Mouse (Mus musculus) erythroblast, embryonic 14.5 days (primary cell): ENCODE data around the gene Pofut1. TPM values are rescaled to one million over a fixed set of nuclear protein-coding genes. Genes with fewer than 3 reads are reported as not detected.

Source experiments
- H3K27me3 ChIP-seq: 2 replicates; pipeline ENCODE4 v1.6.1; 2012; ENCODE audit warnings: inconsistent platforms; ENCODE audit not compliant: control insufficient read depth
- H3K36me3 ChIP-seq: 2 replicates; pipeline ENCODE4 v1.6.1; 2012; ENCODE audit warnings: mild to moderate bottlenecking, inconsistent platforms; ENCODE audit not compliant: control insufficient read depth
- H3K4me1 ChIP-seq: 2 replicates; pipeline ENCODE4 v1.6.1; 2012; ENCODE audit warnings: inconsistent platforms; ENCODE audit not compliant: control insufficient read depth
- H3K4me3 ChIP-seq: replicated peaks from 2 replicates; pipeline ENCODE3; 2012; ENCODE audit warnings: moderate library complexity, mild to moderate bottlenecking, inconsistent platforms
- H3K9me3 ChIP-seq: 2 replicates; pipeline ENCODE4 v1.6.1; 2012; ENCODE audit warnings: low read length, inconsistent platforms, mixed read lengths; ENCODE audit not compliant: control insufficient read depth
- GATA1 ChIP-seq: IDR thresholded peaks from 2 replicates; pipeline ENCODE4 v1.6.1; 2012; ENCODE audit warnings: low read length, inconsistent platforms, mixed read lengths
- TAL1 ChIP-seq: IDR thresholded peaks from 3 replicates; pipeline ENCODE4 v1.6.1; 2012; ENCODE audit warnings: low read length, inconsistent platforms, mixed read lengths
- polyA plus RNA-seq: library from polyadenylated mRNA; stranded (reverse); fragments of >175 nt; gene quantifications from 2 replicates; pipeline ENCODE4 v1.2.3, GENCODE M21; 2012

Gene Pofut1
- polyA plus RNA-seq, 1 experiment: 0.97 TPM

DNA sequence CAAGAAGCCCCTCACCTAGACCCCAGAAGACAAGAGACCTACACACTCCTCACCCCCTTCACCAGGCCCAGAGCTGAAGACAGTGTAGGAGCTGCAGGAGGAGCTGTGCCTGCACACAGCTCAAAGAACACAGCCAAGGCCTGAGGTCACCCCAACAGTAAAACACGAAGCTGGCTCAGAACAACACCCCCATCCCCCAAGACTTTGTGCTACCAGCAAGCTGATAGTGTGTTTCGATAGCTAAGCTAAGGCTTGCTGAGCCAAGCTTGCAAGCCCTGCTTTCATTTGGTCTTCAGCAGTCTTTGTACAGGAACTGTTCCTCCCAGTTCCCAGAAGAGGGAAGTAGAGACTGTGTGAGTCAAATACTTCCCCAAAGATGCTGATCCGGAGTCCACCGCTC lies 57.5 kb downstream of the Pofut1 start:
- no peak for TF ChIP-seq TAL1
- TF ChIP-seq GATA1: no peak

DNA sequence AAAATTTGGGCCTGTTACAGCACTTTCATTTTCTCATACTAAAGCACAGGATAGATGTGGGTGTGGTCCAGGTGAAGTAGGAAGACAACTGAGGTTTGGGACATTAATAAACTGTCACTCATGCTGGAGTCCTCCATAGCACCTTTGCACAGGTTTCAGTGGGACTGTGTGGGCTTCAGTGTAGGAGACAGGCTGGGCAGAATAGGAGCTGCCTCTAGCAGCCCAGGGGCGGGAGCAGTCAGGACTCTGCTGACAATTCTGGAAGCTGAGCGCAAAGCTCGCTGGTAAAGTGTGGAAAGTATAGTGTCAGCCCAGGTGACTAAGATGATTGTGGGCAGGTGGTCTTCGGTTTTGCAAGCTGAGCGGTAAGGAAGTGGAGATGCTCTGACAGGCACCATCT lies 59.8 kb downstream of the Pofut1 start:
- H3K4me3 ChIP-seq: no peak overlapping the region
- H3K36me3 ChIP-seq: peaks cover 2% of the 10 kb centered on the region; the same call in 1 of the 2 replicates
- H3K9me3 ChIP-seq: no peaks in the 10 kb centered on the region
- TF ChIP-seq GATA1 (no peak), TAL1 (no peak)
- H3K27me3 ChIP-seq: no peaks in the 10 kb centered on the region
- H3K4me1 ChIP-seq: peaks cover 16% of the 10 kb centered on the region

More for the DNA sequence above, 57.5 kb downstream of the Pofut1 start:
- no peak overlapping the region for H3K4me3 ChIP-seq
- H3K9me3 ChIP-seq: no peaks in the 10 kb centered on the region
- H3K36me3 ChIP-seq: peaks cover 4% of the 10 kb centered on the region
- peaks cover 20% of the 10 kb centered on the region for H3K4me1 ChIP-seq
- no peaks in the 10 kb centered on the region for H3K27me3 ChIP-seq

DNA sequence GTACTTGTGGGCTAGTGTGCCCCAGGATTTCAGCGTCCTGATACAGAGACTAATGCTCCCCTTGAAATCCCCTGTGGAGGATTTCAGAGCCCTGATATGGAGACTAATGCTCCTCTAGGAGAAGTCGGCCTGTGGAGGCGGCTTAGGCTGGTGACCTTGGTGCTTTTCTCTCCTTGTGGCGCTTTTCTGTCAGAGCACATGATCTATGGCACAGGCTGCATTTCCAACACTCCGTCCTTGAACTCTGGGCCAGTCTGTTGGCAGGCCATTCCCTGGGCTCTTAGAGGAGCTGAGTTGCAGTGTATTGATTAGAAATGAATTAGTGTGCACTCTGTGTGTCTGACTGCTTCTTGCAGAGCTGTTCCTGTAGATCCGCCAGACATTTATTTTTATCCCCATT lies 63.9 kb downstream of the Pofut1 start:
- no peak overlapping the region for H3K4me3 ChIP-seq
- peaks cover 1% of the 10 kb centered on the region; the same call in 1 of the 2 replicates for H3K4me1 ChIP-seq
- H3K9me3 ChIP-seq: no peaks in the 10 kb centered on the region
- H3K36me3 ChIP-seq: no peaks in the 10 kb centered on the region
- H3K27me3 ChIP-seq: no peaks in the 10 kb centered on the region
- no peak for TF ChIP-seq GATA1
- no peak for TF ChIP-seq TAL1

DNA sequence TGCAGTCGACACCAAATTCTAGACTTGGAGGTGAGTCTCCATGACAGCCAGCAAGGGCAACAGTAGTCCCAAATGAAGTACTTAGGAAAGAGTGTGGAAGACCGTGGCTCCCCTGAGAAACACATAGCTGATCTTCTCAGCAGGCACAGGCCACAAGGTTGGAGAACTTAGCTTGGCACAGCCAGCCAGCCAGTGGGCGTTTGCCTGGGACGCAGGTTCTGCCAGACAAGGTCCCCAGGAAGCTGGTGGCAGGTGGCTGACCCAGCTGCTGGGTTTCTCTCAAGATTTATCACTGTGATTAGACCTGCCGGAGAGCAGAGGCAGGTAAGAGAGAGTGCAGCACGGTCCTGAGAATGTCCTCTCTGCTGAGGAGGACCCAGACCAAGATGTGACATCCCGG lies 67.3 kb downstream of the Pofut1 start:
- H3K27me3 ChIP-seq: no peaks in the 10 kb centered on the region
- H3K4me3 ChIP-seq: no peak overlapping the region
- TF ChIP-seq TAL1: no peak
- TF ChIP-seq GATA1: no peak
- peaks cover 3% of the 10 kb centered on the region for H3K4me1 ChIP-seq
- H3K9me3 ChIP-seq: no peaks in the 10 kb centered on the region
- H3K36me3 ChIP-seq: no peaks in the 10 kb centered on the region

DNA sequence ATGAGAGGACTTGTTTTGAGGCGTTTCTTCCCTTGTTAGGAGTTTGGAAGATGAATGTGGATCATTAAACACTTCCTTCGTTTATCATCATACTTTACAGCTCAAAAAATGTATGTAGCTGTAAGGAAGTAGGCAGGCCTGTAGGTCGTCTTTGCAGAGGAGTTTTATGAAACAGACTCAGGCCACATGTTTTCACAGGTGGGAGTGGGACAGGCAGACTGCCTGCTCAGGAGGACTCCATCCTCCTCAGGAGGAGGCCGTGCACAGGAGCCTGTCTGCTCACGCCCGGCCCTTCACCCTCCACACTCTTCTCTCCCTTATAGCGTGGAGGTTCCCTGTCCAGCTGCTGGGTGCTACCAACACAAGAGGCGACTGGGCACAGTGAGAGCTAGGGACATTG lies 67.8 kb downstream of the Pofut1 start:
- H3K9me3 ChIP-seq: no peaks in the 10 kb centered on the region
- H3K4me3 ChIP-seq: no peak overlapping the region
- TF ChIP-seq TAL1 (no peak), GATA1 (no peak)
- no peaks in the 10 kb centered on the region for H3K36me3 ChIP-seq
- peaks cover 3% of the 10 kb centered on the region for H3K4me1 ChIP-seq
- H3K27me3 ChIP-seq: no peaks in the 10 kb centered on the region

DNA sequence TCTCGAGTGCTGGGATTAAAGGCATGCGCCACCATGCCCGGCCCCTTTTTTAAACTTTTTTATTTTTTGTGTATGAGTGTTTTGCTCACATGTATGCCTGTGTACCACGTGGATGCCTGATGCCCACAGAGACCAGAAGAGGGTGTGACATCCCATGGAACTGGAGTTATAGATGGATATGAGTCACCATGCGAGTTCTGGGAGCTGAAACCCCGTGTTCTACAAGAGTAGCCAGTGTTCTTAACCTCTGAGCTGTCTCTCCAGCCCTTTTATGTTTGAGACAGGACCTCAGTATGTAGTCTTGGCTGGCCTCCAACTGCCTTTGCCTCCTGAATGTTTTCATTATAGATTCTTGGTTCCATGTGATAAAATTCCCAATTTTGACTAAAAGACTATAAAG lies 68.9 kb downstream of the Pofut1 start:
- no peaks in the 10 kb centered on the region for H3K9me3 ChIP-seq
- peaks cover 3% of the 10 kb centered on the region for H3K4me1 ChIP-seq
- H3K27me3 ChIP-seq: no peaks in the 10 kb centered on the region
- H3K4me3 ChIP-seq: no peak overlapping the region
- TF ChIP-seq GATA1 (no peak), TAL1 (no peak)
- H3K36me3 ChIP-seq: no peaks in the 10 kb centered on the region

DNA sequence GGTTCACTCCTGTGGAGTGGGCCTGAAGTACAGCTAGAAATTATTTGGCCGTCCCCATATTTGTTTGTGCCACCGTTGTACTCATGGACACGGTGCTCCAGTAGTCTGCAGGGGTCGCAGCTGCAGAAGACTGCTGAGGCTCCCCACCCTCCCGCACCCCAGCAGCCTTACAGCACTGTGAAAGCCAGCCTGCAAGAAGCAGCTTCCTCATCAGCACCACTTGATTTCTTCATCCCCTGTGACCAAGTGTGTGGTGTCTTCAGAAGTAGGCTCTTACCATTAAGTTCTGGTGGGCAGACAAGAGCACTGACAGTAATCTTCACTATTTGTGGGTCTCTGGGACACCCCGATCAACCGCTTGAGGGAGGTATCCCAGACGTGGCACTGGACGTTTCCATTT lies 71.6 kb downstream of the Pofut1 start:
- Histone ChIP-seq H3K36me3 (peaks cover 6% of the 10 kb centered on the region), H3K4me1 (peaks cover 1% of the 10 kb centered on the region; the same call in 1 of the 2 replicates), H3K9me3 (no peaks in the 10 kb centered on the region), H3K4me3 (no peak overlapping the region), H3K27me3 (no peaks in the 10 kb centered on the region)
- TF ChIP-seq TAL1: no peak
- TF ChIP-seq GATA1: no peak

DNA sequence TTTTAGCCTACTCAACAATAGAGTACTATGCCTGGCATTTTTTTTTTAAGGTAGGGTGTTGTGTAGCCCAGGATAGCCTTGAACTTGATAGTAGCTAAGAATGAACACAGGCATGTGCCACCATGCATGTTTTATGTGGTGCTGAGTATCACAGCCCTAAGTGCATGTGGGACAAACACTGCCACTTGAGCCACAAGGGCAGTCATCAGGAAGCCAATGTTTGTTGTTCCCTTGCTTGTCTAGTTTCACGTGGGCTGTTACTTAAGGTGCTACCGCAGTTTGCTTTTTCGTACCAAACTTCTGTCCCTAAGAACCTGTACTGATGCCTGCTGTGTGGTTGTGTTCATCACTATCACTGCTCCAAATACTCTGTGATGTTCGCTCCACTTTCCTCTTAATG lies 77.1 kb downstream of the Pofut1 start:
- Histone ChIP-seq H3K27me3 (no peaks in the 10 kb centered on the region), H3K36me3 (peaks cover 33% of the 10 kb centered on the region), H3K9me3 (no peaks in the 10 kb centered on the region), H3K4me3 (no peak overlapping the region), H3K4me1 (no peaks in the 10 kb centered on the region)
- TF ChIP-seq TAL1: no peak
- no peak for TF ChIP-seq GATA1

DNA sequence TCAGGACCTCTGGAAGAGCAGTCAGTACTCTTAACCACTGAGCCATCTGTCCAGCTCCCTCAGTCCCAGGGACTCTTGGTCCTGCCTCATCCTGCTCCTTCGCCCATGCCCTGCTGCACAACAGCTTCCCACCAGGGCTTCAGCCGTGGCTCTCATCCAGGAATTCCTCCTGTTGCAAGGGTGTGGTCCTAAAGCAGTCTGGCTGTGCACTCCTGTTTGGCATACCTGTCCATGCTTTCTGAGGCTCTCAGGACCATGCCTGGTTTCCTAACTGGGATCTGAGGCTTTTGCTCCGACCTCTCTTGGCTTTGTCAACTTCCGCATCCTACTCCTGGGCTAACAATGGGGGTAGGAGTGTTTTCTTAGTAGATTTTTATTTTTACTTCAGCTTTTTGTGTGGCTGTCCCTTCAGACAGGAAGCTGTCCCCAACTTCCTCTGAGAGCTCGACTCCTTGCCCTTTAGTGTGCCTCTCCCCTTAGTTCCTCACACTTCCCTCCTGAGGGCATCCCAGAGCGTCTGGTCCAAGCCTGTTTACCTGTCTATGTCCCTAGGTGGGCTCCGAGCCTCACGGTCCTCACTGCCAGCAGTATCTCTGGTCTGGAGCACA lies 77.8 kb downstream of the Pofut1 start:
- Histone ChIP-seq H3K27me3 (no peaks in the 10 kb centered on the region), H3K36me3 (peaks cover 40% of the 10 kb centered on the region), H3K4me1 (no peaks in the 10 kb centered on the region), H3K4me3 (no peak overlapping the region), H3K9me3 (no peaks in the 10 kb centered on the region)
- TF ChIP-seq TAL1 (no peak), GATA1 (no peak)

Other genes starting within 250 kb of the Pofut1 start
- gene Pdrg1, start 226.1 kb upstream of the Pofut1 start, polyA plus RNA-seq: 1.2 and 1.4 TPM in 2 replicates
- not detected in 2 replicates for gene Xkr7, start 209.7 kb upstream of the Pofut1 start, polyA plus RNA-seq
- gene Ccm2l, start 175.6 kb upstream of the Pofut1 start, polyA plus RNA-seq: 0.02 TPM in 1 of 2 replicates, not detected in the other
- 0.09 and 0.13 TPM in 2 replicates for gene Hck, start 133.1 kb upstream of the Pofut1 start, polyA plus RNA-seq
- 2.4 and 2.8 TPM in 2 replicates for gene Tm9sf4, start 80.2 kb upstream of the Pofut1 start, polyA plus RNA-seq
- gene Tspyl3, start 16.1 kb upstream of the Pofut1 start, polyA plus RNA-seq: 0.14 and 0.16 TPM in 2 replicates
- 2.2 and 2.3 TPM in 2 replicates for gene Plagl2, start 107 bp upstream of the Pofut1 start, polyA plus RNA-seq
- 0.02 and 0.05 TPM in 2 replicates for gene Kif3b, start 49.9 kb downstream of the Pofut1 start, polyA plus RNA-seq
- 0.57 and 0.97 TPM in 2 replicates for gene Asxl1, start 104.3 kb downstream of the Pofut1 start, polyA plus RNA-seq